Mouse (Mus musculus) cerebellum, adult 11-12 months (tissue): ENCODE data around the gene Dcaf12l2.

Experiments used
- DNase-seq: peaks from one replicate; pipeline ENCODE4 v3.0.0; 2022

The Dcaf12l2 gene

GRCm38 (mm10) chrX:44367646-44368521 lies at the start of gene Dcaf12l2:
Dcaf12l2 (minus strand) TSS chrX:44368342.
- no peak for DNase-seq

GRCm38 (mm10) chrX:44367280-44367645 lies 879 bp downstream of the Dcaf12l2 start:
- no peak for DNase-seq
